Mouse (Mus musculus): ENCODE data around the gene Rhoa. TPM values are rescaled to one million over a fixed set of nuclear protein-coding genes. Genes with fewer than 3 reads are reported as not detected.
"Not testable (repeated sequence)": the region's sequence is repeated elsewhere in the genome, so short reads cannot be mapped to it uniquely, and the experiment has no call there.

Rhoa gene
- polyA plus RNA-seq, 1 experiment from 2014 or later: 278 TPM

DNA sequence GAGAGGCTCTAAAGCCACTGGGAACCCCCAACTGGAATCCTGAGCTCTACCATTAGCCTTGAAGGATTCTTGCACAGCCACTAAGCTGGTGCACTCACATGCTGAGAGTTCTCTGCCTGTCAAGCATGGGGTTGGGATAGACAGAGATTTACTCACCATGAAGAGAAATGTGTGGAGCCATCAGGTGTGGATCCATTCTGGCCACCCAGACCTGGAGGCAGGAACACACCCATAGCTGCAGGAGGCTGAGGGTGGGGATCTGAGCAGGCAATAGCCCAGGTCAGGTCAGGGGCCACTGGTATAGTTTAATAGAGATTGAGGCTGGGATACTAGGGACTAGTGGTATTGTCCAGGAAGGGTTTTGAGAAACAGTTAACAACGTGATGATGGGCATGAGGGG lies 759 bp upstream of the Rhoa start:
- peak overlapping the region; percentile 99 for H3K27ac ChIP-seq (ENCODE audit: low read depth, low read length)
- DNase-seq (ENCODE audit: low spot score, missing footprints) (no peak), ATAC-seq (ENCODE audit: low FRiP score) (peak; percentile 2; the same call in 1 of the 2 replicates)
- H3K4me3 ChIP-seq (ENCODE audit: low read depth, low read length): peak overlapping the region; percentile 91
- WGBS: 7% methylated on average over 1 of the region's 1 CpGs
- H3K9me3 ChIP-seq (ENCODE audit: control insufficient read depth, low read length): no peaks in the 10 kb centered on the region
- H3K27me3 ChIP-seq (ENCODE audit: control insufficient read depth, insufficient read depth, low read length): no peaks in the 10 kb centered on the region
- peaks cover 8% of the 10 kb centered on the region for H3K36me3 ChIP-seq (ENCODE audit: control insufficient read depth, insufficient read depth, low read length)
- peaks cover 20% of the 10 kb centered on the region for H3K4me1 ChIP-seq (ENCODE audit: control insufficient read depth, insufficient read depth, low read length)
- peak overlapping the region; percentile 81 for H3K9ac ChIP-seq (ENCODE audit: low read length)
- peak overlapping the region; percentile 89 for H3K4me2 ChIP-seq

DNA sequence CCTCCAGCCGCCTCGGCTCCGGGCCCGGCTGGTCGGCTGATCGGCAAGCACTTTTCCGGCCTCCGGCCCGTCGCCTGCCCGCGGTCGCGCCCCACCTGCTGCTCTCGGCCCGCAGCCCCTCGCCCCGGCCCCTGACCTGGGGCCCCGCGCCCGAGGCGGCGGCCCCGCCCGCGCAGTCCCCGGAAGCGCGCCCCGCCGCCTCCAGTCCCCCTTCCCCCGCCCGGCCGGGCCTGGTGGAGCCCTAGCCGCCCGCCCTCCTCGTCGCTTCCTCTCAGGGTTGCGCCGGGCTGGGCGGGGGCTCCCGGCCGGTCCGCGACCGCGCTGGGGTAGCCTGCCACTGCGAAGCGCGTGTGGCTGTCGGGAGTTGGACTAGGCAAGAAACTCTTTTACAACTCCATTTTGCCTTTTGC lies 647 bp downstream of the Rhoa start:
- no peak for DNase-seq (ENCODE audit: low spot score, missing footprints)
- peak; percentile 72 for ATAC-seq (ENCODE audit: low FRiP score)

DNA sequence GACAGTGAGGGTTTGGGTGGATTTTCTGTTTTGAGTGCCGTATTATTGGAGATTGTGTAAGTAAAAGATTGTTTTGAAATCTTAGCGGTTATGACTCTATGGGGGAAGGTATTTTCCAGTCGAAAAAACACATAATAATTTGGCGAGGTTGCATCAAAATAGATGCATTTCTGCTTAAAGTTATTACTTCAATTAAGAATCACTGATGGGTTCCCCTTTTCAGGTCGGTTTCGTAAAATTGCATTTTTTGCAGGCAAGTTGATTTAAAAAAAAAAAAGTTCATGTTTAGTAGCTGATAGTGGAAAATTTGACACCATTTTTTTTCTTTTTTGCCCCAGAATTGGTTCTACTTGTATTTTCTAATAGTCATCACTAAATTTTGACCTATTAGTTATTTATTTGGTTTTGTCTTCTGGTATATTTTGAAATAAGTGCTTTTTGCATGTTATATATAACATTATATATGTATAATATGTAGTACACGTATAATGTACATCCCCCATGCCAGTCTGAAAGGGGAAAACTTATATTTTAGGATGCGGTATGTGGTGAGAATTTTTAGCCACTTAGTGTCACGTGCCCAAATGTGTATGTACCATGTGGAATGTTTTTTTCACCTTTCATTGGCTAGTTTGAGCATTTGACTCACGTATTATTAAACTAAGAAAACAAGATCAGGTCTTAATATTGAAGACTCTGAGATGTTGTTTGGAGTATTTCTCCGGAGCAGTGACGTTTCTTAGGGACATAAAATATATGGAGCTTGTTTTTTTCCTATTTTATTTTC lies 1.3 kb downstream of the Rhoa start:
- Histone ChIP-seq H3K27ac (ENCODE audit: low read depth, low read length) (peak overlapping the region; percentile 99), H3K36me3 (ENCODE audit: control insufficient read depth, insufficient read depth, low read length) (peaks cover 5% of the 10 kb centered on the region), H3K4me2 (peak overlapping the region; percentile 89), H3K4me3 (ENCODE audit: low read depth, low read length) (peak overlapping the region; percentile 91), H3K9me3 (ENCODE audit: control insufficient read depth, low read length) (no peaks in the 10 kb centered on the region), H3K27me3 (ENCODE audit: control insufficient read depth, insufficient read depth, low read length) (no peaks in the 10 kb centered on the region), H3K9ac (ENCODE audit: low read length) (peak overlapping the region; percentile 95), H3K4me1 (ENCODE audit: control insufficient read depth, insufficient read depth, low read length) (peaks cover 20% of the 10 kb centered on the region)
- 28% methylated on average over 12 of the region's 12 CpGs for WGBS
- ATAC-seq (ENCODE audit: low FRiP score) (no peak), DNase-seq (ENCODE audit: low spot score, missing footprints) (peak; percentile 88)

More for the DNA sequence above, 647 bp downstream of the Rhoa start:
- Histone ChIP-seq H3K27ac (ENCODE audit: low read depth, low read length) (peak overlapping the region; percentile 99), H3K9ac (ENCODE audit: low read length) (peak overlapping the region; percentile 95), H3K36me3 (ENCODE audit: control insufficient read depth, insufficient read depth, low read length) (peaks cover 5% of the 10 kb centered on the region), H3K4me2 (peak overlapping the region; percentile 89), H3K4me3 (ENCODE audit: low read depth, low read length) (peak overlapping the region; percentile 91), H3K9me3 (ENCODE audit: control insufficient read depth, low read length) (no peaks in the 10 kb centered on the region), H3K27me3 (ENCODE audit: control insufficient read depth, insufficient read depth, low read length) (no peaks in the 10 kb centered on the region), H3K4me1 (ENCODE audit: control insufficient read depth, insufficient read depth, low read length) (peaks cover 20% of the 10 kb centered on the region)
- WGBS: 0% methylated on average over 48 of the region's 51 CpGs

DNA sequence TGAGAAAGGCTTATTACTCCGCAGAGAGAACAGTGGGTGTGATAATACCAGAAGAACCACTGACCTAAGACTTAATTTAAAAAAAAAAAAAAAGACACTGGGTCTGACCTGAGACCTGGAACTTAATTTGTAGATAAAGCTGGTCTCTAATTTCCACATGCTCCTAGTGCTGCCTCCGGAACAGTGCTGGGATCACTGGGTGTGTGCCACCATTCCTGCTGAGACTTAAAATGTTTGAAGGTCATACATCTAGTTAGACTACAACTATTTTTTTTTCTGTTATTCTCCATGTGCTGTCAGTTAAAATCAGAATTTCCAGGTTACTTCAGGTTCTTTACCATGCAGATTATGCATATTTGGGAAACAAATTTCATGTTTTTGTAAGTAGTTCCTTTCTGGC lies 2.2 kb downstream of the Rhoa start:
- H3K9ac ChIP-seq (ENCODE audit: low read length): no peak overlapping the region
- ATAC-seq (ENCODE audit: low FRiP score) (no peak), DNase-seq (ENCODE audit: low spot score, missing footprints) (no peak)
- H3K4me2 ChIP-seq: peak overlapping the region; percentile 89
- peaks cover 20% of the 10 kb centered on the region for H3K4me1 ChIP-seq (ENCODE audit: control insufficient read depth, insufficient read depth, low read length)
- no peaks in the 10 kb centered on the region for H3K27me3 ChIP-seq (ENCODE audit: control insufficient read depth, insufficient read depth, low read length)
- H3K9me3 ChIP-seq (ENCODE audit: control insufficient read depth, low read length): no peaks in the 10 kb centered on the region
- 69% methylated on average over 2 of the region's 2 CpGs for WGBS
- peak overlapping the region; percentile 91 for H3K4me3 ChIP-seq (ENCODE audit: low read depth, low read length)
- H3K36me3 ChIP-seq (ENCODE audit: control insufficient read depth, insufficient read depth, low read length): no peaks in the 10 kb centered on the region; the same call in 1 of the 2 replicates
- no peak overlapping the region for H3K27ac ChIP-seq (ENCODE audit: low read depth, low read length)

DNA sequence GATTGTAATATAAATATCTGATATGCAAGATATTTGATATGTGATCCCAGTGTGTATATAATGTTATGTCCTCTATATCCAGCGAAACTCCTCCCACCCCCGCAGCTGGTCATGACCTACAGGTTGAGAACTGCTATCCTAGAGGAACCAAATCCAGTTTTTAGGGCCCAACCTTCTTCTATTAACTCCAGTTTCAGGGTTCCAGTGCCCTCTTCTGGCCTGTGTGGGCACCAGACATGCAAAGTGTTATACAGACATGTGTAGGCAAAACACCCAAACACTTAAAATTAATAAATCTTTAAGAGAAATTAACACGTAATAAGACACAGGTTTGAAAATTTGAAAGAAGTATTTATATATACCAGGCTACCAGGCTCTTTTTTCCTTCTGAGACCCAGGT lies 11.6 kb downstream of the Rhoa start:
- Histone ChIP-seq H3K27ac (ENCODE audit: low read depth, low read length) (no peak overlapping the region), H3K4me2 (no peak overlapping the region), H3K27me3 (ENCODE audit: control insufficient read depth, insufficient read depth, low read length) (no peaks in the 10 kb centered on the region), H3K9ac (ENCODE audit: low read length) (no peak overlapping the region), H3K36me3 (ENCODE audit: control insufficient read depth, insufficient read depth, low read length) (no peaks in the 10 kb centered on the region), H3K9me3 (ENCODE audit: control insufficient read depth, low read length) (no peaks in the 10 kb centered on the region), H3K4me3 (ENCODE audit: low read depth, low read length) (no peak overlapping the region), H3K4me1 (ENCODE audit: control insufficient read depth, insufficient read depth, low read length) (no peaks in the 10 kb centered on the region)
- no peak for ATAC-seq (ENCODE audit: low FRiP score)
- DNase-seq (ENCODE audit: low spot score, missing footprints): no peak
- WGBS: 95% methylated on average over 3 of the region's 3 CpGs

DNA sequence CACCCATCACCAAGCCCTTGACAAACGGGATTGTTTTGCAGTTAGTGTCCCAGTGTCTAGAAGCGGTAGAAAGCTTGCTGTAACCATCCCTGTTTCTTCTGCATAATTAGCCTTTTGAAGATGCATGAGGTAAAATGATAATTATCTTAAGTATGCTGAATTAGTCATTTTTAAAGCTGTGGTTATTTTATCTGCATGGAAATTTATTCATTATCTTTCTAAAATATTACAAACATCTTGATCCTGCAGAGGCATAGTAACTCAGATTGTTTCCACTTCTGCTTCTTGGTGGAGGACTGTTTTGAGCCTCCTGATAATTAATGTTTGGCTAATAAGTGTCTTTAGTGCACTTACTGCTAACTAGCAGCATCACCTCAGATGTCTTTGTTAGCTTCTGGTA lies 12.5 kb downstream of the Rhoa start:
- no peaks in the 10 kb centered on the region for H3K9me3 ChIP-seq (ENCODE audit: control insufficient read depth, low read length)
- no peaks in the 10 kb centered on the region for H3K4me1 ChIP-seq (ENCODE audit: control insufficient read depth, insufficient read depth, low read length)
- 94% methylated on average over 2 of the region's 2 CpGs for WGBS
- H3K4me3 ChIP-seq (ENCODE audit: low read depth, low read length): no peak overlapping the region
- H3K9ac ChIP-seq (ENCODE audit: low read length): no peak overlapping the region
- no peak overlapping the region for H3K27ac ChIP-seq (ENCODE audit: low read depth, low read length)
- ATAC-seq (ENCODE audit: low FRiP score): no peak
- H3K36me3 ChIP-seq (ENCODE audit: control insufficient read depth, insufficient read depth, low read length): no peaks in the 10 kb centered on the region
- H3K27me3 ChIP-seq (ENCODE audit: control insufficient read depth, insufficient read depth, low read length): no peaks in the 10 kb centered on the region
- H3K4me2 ChIP-seq: no peak overlapping the region
- DNase-seq (ENCODE audit: low spot score, missing footprints): no peak

DNA sequence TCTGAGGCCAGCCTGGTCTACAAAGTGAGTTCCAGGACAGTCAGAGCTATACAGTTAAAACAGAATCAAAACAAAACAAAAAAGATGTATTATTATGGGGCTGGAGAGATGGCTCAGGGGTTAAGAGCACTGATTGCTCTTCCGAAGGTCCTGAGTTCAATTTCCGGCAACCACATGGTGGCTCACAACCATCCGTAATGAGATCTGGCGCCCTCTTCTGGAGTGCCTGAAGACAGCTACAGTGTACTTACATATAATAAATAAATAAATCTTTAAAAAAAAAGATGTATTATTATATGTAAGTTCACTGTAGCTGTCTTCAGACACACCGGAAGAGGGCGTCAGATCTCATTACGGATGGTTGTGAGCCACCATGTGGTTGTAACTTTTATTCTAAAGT lies 16.1 kb downstream of the Rhoa start:
- not testable (repeated sequence) for H3K4me3 ChIP-seq (ENCODE audit: low read depth, low read length); H3K27ac ChIP-seq (ENCODE audit: low read depth, low read length); H3K9me3 ChIP-seq (ENCODE audit: control insufficient read depth, low read length); ATAC-seq (ENCODE audit: low FRiP score); DNase-seq (ENCODE audit: low spot score, missing footprints); H3K4me2 ChIP-seq; H3K36me3 ChIP-seq (ENCODE audit: control insufficient read depth, insufficient read depth, low read length); H3K9ac ChIP-seq (ENCODE audit: low read length); H3K27me3 ChIP-seq (ENCODE audit: control insufficient read depth, insufficient read depth, low read length); H3K4me1 ChIP-seq (ENCODE audit: control insufficient read depth, insufficient read depth, low read length)
- 96% methylated on average over 7 of the region's 7 CpGs for WGBS

DNA sequence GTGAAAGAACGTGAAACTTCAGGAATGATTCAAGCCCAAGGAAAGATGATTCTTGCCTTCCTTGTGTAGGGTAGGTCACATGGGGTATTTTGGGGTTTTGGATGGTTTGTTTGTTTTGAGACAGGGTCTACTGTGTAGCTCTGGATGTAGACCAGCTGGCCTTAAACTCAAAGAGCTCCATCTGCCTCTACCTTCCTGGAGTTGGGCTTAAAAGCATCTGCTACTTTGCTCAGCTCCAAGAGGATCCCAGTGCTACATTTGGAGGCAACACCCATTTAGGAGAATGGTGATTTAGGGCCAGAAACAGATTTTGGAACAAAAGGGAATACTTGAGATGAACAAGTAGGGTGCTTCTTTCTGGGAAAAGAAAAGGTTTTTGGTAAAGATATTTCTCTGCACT lies 18.9 kb downstream of the Rhoa start:
- Histone ChIP-seq H3K27ac (ENCODE audit: low read depth, low read length) (no peak overlapping the region), H3K9ac (ENCODE audit: low read length) (no peak overlapping the region), H3K4me2 (no peak overlapping the region), H3K4me3 (ENCODE audit: low read depth, low read length) (no peak overlapping the region), H3K27me3 (ENCODE audit: control insufficient read depth, insufficient read depth, low read length) (no peaks in the 10 kb centered on the region), H3K36me3 (ENCODE audit: control insufficient read depth, insufficient read depth, low read length) (peaks cover 2% of the 10 kb centered on the region; the same call in 1 of the 2 replicates), H3K4me1 (ENCODE audit: control insufficient read depth, insufficient read depth, low read length) (no peaks in the 10 kb centered on the region), H3K9me3 (ENCODE audit: control insufficient read depth, low read length) (no peaks in the 10 kb centered on the region)
- DNase-seq (ENCODE audit: low spot score, missing footprints) (no peak), ATAC-seq (ENCODE audit: low FRiP score) (no peak)
- 97% methylated on average over 1 of the region's 1 CpGs for WGBS

- H3K4me2 ChIP-seq: no peak overlapping the region
- no peaks in the 10 kb centered on the region for H3K9me3 ChIP-seq (ENCODE audit: control insufficient read depth, low read length)
- ATAC-seq (ENCODE audit: low FRiP score) (no peak), DNase-seq (ENCODE audit: low spot score, missing footprints) (no peak)
- H3K9ac ChIP-seq (ENCODE audit: low read length): no peak overlapping the region
- WGBS: 97% methylated on average over 2 of the region's 2 CpGs
- no peak overlapping the region for H3K4me3 ChIP-seq (ENCODE audit: low read depth, low read length)
- no peaks in the 10 kb centered on the region for H3K4me1 ChIP-seq (ENCODE audit: control insufficient read depth, insufficient read depth, low read length)
- no peaks in the 10 kb centered on the region for H3K27me3 ChIP-seq (ENCODE audit: control insufficient read depth, insufficient read depth, low read length)
- H3K27ac ChIP-seq (ENCODE audit: low read depth, low read length): no peak overlapping the region
- H3K36me3 ChIP-seq (ENCODE audit: control insufficient read depth, insufficient read depth, low read length): peaks cover 6% of the 10 kb centered on the region
Observed at GRCm38 (mm10) chr9:108325811-108326210, 19.9 kb downstream of the Rhoa start.
